Mouse (Mus musculus): ENCODE measurements around the gene Mplkip.
A peak's percentile ranks its signal among the peaks of the same experiment; 100 is the strongest.

Gene Mplkip

DNA sequence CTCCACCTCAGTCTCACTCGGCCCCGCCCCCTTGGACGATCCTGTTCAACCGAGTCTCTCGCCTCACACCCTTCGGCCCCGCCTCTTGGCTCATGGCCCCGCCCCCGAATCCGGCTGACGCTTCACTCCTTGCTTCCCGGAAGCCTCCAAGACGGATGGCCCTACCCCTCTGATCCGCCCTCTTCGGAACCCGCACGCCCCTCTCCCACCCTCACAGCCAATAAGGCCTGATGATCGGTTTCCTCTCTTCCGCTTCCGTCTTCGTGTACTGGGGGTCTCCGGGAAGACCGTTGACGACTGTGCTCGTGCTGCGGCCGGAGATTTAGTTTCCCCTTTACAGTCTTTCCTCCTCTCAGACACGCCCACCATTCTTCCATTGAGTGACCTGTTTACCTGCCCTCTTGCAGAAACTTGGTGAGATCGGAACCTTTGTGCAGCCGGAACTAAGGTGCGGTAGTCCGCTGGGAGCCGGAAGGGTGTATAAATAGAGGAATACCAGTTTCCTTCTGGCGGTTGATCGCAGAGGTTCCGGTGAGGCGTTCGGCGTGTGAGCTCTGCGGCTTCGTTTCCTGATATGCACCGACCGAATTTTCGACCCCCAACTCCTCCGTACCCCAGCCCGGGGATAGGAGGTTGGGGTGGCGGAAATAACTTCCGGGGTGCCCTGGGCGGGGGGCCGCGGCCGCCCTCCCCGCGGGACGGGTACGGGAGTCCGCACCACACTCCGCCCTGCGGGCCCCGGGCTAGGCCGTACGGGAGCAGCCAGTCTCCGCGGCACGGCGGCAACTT, at the start of gene Mplkip, which contains the start of gene Sugct:
Mplkip (plus strand) TSS at position 282 of the 789 bp plus-strand sequence.
Sugct (minus strand) TSS at position 643 of the 789 bp plus-strand sequence.
- peak; percentile 100 for DNase-seq (ENCODE audit: low read depth)

DNA sequence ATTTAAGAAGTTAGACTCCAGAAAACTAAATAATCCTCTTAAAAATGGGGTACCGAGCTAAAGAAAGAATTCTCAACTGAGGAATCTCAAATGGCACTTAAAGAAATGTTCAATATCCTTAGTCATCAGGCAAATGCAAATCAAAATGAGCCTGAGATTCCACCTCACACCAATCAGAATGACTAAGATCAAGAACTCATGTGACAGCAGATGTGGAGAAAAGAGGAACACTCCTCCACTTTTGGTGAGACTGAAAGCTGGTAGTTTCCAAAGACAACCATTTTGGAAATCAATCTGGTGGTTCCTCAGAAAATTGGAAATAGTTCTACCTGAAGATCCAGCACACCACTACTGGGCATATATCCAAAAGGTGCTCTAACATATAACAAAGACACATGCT, 27.6 kb upstream of the Mplkip start:
- DNase-seq (ENCODE audit: low read depth): no peak

DNA sequence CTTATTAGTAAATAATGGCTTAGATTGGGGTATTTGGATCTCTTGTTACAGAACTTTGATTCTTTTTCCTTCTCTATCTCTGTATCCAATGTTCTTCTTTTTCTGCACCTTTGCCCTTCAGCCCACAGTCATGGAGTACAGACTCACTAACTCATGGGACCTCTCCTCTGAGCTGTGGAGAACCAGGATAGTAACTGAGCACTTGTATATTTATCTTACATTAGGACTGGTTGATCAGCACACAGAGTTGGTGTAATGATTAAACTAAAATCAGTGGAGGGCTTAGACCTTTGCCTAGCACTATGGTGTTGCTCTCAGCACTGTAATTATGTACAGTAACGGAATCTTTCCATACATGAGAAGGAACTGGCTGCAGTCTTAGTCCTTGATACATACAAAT, 23.9 kb upstream of the Mplkip start:
- no peak for DNase-seq (ENCODE audit: low read depth)

DNA sequence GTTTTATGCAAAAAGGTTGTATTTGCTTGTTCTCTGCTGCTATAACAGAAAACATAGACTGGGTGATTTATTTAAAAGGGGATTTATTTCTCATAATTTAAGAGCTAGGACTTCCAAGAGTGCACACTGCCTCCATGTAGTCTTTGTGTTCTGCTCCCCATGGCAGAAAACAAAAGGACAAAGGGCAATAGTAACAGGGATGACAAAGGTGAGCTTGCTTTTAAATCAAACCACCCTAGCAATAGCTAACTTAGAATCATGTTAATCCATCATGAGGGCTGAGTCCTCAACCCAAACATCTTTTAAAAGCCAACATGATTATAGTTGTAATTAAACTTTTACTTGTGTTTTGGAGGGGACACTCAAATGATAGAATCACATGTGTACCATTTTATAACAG, 5.5 kb upstream of the Mplkip start:
- DNase-seq (ENCODE audit: low read depth): no peak

DNA sequence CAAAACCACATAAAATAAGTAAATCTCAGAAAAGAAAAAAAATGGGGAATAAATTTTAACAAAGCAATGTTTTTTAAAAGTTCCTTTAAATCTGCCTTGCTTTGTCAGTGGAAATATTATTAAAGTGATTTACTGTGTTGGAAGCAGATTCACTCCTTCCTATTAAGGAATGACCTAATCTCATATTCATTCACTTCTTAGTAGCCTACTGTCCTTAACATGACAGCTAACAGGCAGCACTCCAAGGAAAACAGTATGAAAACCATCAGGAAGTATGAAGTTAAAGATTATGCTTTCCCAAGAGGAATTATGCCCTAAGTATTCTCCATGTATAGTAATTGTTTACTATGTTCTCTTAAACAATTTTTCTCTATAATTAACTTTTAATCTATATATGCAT, 4.3 kb upstream of the Mplkip start:
- no peak for DNase-seq (ENCODE audit: low read depth)

DNA sequence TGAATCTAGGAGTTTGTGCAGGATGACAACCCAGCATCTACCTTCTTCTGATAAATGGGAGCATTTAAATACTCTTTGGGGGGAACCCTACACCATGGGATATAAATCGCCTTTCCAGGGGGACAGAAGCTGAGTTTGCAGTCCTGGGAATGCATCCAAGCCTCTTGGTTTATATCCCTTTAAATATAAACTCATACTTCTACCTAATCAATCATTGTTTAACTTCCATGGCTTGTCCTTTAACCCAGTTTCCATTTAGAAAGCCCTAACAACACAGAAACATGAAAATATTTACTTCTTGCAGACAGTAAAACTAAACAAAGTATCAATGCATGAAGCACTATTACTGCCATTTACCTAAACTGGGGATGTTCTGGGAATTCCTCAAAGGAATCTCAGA, 3.6 kb upstream of the Mplkip start:
- DNase-seq (ENCODE audit: low read depth): no peak

DNA sequence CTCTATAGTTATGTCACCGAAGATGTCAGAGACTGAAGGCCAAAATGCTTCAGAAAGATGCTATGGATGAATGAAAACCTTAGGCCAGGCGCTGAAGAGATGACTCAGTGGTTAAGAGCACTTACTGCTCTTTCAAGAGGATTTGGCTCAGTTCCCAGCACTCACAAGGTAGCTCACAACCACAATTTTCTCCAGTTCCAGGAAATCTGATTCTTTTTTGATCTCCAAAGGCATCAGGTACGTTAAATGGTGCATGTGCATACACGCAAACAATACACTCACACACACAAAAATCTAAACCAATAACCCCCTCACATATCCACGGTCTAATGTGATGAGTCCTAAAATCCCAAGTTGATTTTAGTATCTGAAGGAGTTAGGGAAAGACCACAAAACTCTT, 1.2 kb upstream of the Mplkip start:
- peak; percentile 17 for DNase-seq (ENCODE audit: low read depth)

DNA sequence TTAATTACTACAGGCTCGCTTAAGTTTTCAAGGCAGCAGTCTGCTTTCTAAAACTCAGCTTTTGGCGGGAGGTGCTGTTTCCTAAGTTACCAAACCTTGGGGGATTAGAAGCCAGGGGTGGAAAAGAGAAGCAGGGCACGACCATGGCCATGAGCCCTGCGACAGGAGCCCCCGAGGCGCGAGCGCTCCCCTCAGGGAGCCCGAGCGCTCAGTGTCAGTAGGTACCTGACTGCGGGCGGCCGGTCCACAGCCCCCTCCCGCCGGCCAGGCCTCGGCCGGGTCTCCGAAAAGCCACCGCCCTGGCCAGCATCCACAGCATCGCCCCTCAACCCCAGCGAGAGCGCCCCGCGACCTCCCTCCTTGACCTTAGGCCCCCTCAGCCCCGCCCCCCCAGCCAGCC, 578 bp upstream of the Mplkip start:
- DNase-seq (ENCODE audit: low read depth): no peak

DNA sequence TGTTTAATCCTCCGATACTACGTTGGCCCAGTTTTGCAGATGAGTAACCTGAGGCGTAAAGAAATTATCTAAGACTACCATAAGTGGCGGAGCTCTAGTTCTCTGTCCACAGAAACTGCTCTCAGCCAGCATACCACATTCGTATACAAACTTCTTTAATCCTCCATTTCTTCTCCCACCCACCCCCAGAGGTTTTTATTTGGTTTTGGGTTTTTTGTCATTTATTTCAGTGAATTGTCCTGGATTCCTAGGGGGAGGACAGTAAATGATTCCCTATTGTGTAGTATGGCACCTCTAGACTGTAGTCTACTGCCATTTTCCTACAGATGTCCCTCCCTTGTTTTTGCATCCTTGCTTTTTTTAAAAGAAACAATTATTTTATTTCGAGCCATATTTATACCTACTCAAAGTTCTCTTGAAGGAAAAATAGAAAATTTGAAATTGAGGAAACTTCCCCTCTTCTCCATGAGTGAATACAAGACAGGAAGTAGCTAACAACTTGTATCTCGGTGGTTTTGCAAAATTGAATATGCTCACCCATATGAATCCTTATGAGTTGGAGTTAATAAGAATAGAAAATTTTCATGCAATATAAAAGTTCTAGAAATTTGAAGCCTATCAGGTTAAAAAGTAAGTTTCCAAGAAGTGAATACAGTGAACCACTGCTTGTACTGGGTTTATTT, 1.0 kb downstream of the Mplkip start:
- peak; percentile 19 for DNase-seq (ENCODE audit: low read depth)

DNA sequence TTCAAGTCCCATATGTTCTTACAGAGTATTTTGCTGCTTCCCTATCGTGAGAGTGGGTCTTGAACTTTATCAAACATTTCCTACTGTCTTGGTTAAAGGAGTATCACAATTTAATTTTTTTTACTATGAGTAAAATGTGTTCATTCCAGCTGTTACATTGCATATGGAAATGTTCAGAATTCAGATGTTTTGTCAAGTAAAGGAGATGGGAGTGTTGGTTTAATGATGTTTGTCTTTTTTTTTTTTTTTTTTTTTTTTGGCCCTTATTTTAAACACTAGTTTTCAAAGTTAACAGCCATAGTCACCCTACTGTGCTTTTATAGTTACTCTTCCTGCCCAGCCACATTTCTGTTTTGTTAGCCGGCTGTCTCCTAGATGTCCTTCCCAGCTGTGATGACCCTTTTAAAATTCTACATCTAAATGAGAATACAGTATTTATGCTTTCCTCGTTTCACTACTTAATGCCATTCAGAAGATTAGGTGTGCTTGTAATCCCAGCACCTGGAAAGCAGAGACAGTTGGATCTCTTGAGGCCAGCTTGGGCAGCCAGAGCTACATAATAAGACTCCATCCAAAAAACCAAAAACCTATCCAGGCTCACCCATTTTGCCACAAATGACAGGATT, 5.2 kb downstream of the Mplkip start:
- no peak for DNase-seq (ENCODE audit: low read depth)

DNA sequence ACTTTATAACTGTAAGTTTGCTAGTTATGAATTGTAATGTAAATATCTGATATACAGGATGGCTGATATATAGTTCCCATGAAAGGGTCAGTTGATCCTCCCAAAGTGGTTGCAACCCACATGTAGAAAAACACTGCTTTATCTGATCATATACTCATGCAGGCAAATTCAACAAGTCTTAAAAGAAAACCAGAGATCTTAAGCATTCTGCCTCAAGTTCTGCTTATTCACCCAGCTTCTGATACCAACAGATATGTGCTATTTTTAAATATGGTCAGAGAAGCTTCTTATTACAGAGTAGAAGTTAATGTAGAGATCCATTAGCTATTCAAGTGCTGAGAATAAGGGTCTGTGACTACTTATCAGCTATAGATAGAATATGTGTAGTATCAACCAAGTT, 6.3 kb downstream of the Mplkip start:
- DNase-seq (ENCODE audit: low read depth): no peak

DNA sequence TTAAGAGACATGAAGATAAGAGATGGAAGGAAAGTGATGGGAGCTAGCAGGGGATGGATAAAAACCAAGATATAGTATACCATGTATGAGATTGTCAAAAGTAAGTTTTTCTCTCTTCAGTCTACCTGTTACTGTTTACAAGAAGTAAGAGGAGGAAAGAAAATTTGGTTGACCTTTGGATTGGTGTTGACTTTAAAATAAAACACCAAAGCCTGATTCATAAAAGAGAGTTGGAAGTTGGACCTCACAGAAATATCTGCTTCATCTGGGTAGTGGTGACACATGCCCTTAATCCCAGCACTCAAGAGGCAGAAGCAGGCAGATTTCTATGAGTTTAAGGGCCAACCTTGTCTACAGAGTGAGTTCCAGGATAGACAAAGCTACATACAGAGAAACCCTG, 7.3 kb downstream of the Mplkip start:
- no peak for DNase-seq (ENCODE audit: low read depth)

DNA sequence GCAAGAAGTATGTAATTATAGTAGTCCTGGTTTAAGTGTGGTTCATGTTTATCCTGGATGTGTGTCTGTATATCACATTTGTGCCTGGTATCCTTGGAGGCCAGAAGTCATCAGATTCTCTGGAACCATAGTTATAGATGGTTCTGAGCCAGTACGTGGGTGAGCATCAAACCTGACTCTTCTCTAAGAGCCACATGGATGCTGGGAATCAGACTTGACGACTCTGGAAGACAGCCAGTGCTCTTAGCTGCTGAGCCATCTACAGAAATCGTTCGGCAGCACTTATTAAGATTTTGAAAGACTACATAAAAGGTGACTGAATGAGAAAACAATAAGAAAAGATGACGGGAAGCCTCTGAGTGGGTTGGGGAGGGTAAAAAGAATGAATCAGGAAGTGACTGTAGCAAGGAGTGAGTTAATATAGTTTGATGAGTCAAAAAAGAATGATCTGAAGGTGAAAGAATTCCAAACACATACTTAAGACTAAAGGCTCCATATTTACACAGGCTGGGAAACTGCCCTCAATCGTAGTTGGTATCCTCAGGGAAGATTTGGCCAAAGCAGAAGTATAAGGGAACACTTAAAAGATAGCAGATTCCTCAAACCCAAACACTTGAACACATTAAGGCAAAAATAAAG, 10.3 kb downstream of the Mplkip start:
- DNase-seq (ENCODE audit: low read depth): no peak

DNA sequence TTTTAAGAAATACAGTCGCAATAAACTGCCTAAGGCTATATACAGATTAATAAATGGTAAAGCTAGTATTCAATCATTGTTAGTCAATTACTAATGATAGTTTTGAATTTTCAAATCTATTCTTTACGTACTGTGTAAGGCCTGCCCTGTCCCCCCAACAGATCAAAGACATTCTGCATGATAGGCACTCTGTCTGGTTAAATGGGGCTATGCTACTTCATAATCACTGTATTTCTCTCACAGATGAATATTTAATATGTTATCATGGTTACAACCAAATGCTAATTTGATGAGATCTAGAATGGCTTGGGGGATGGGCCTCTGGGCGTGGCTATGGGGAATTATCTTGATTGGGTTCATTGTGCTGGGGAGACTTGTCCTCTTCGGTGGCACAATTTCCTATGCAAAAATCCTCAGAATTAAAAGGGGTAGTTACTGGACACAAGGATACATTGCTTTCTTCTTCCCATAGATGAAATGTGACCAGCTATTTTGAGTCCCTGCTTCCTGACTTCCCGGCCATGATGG, 13.9 kb downstream of the Mplkip start:
- no peak for DNase-seq (ENCODE audit: low read depth)

DNA sequence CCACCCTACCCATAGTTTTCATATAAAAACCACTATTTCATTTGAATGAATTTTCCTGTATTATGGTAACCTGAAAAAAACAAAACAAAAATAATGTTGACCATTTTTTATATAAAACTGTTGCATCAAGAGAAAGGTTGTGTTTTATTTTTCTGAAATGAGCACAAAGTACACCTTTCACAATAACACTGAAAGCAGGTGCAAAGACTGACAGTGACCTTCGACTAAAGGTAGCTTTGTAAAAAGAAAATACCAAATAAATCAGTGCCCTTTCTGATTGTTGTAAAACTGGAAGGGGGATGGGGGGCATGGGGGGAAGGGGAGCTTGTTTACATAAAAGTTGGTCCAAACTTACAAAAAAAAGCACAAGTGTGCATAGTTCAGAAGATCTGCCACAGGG, 22.4 kb downstream of the Mplkip start:
- no peak for DNase-seq (ENCODE audit: low read depth)

DNA sequence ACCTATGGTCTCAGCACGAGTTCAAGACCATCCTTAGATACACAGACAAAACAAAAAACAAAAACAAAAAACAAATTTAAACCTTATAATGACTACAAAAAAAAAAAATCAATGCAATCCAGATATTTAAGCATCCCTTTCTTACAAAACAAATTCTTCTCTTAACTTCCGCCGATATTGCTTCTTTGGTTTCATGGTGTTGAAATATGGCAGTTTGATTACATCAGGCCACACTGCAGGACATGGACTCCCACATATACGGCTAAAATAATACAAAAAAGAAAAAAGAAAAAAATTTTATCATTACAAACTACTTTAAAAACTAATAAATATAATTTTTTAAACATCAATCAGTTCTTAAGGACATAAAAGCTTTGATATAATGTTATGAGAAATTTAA, 32.9 kb downstream of the Mplkip start:
- no peak for DNase-seq (ENCODE audit: low read depth)

DNA sequence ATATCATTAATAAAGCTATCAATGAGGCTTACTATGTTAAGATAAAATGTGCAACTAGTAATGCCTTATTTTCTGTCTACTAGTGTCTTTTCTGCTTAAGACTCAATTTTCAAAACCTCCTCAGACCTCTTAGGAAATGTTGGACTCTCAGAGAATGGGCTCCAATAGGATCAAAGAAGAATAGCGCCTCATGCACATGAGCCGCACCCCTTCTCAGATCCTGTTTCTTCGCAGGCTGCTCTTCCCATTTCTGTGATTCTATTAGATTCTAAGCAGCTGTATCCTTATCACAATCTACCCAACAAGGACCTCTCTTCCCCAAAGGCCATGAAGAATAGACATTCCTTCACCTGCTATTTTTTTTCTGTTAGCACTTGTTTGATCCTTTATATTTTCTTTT, 33.8 kb downstream of the Mplkip start:
- DNase-seq (ENCODE audit: low read depth): no peak

Data from c-Kit-positive CD71-positive TER-119-negative erythroid progenitor cells, embryonic 14.5 days (primary cell).